Mouse (Mus musculus): Measurements from ENCODE around the gene Galnt2.

Galnt2 gene

DNA sequence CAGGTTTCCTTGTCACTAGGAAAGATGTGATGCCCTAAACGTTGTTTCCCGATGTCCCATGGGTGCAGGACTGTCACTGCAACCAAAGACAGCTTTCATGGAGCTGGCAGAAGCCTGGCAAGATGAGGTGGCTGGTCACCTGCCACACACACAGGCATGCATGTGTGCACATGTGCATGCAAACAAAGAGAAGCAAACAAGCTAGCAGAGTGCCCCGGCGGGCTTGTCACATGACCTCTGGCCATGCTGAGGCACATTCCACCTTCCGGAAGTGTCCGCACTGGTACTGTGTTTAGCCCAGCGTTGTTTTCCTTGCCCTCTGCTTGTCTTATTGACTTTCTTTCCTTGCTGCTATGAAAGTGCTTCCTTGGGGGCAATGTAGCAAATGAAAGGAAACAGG is 97.1 kb downstream of the Galnt2 start:
- no peak for DNase-seq (ENCODE audit: low read depth)

GRCm38 (mm10) chr8:124329690-124330089 is 98.5 kb downstream of the Galnt2 start:
- no peak for DNase-seq (ENCODE audit: low read depth)

DNA sequence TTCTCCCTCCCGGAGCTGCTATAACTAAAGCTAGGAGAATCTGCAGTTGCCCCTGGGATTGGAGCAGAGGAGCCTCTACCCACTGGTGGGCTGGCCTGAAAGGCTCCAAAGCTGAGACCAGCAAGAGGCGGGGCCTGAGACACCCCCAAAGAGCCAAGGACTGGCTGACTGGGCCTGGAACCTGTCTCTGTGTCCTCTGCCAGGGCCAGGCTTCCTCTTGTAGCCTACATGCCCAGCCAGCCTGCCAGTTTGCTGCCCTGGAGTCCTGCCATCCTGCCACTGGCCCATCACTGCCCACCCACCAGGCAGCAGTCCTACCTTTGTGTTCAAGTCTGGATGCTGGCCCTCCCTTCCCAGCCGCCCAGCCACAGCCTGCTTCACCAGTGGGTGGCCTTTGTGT is 99.2 kb downstream of the Galnt2 start:
- no peak for DNase-seq (ENCODE audit: low read depth)

- no peak for DNase-seq (ENCODE audit: low read depth)
Measured at GRCm38 (mm10) chr8:124331094-124331493, 99.9 kb downstream of the Galnt2 start.

GRCm38 (mm10) chr8:124331706-124332105 is 100.5 kb downstream of the Galnt2 start:
- DNase-seq (ENCODE audit: low read depth), result no peak

GRCm38 (mm10) chr8:124336302-124336701 is 105.1 kb downstream of the Galnt2 start:
- no peak for DNase-seq (ENCODE audit: low read depth)

DNA sequence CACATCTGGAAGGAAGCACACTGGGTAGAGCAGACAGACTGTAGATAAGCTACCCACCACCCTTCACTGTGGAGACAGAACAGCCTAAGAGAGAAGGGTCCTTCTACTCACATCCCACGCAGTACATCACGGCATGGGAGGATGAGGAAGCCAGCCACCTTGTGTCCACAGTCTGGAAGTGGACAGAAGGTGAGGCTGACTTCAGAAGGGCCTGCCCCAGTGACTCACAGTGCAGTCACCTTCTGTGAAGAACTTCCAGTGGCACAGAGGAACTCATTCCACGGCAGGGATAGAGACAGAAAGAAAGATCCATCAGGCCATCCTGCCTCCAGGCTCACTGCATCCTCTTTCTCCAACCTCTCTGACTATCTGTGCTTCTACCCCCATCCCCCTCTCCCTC is 108.6 kb downstream of the Galnt2 start:
- DNase-seq (ENCODE audit: low read depth), result no peak

DNA sequence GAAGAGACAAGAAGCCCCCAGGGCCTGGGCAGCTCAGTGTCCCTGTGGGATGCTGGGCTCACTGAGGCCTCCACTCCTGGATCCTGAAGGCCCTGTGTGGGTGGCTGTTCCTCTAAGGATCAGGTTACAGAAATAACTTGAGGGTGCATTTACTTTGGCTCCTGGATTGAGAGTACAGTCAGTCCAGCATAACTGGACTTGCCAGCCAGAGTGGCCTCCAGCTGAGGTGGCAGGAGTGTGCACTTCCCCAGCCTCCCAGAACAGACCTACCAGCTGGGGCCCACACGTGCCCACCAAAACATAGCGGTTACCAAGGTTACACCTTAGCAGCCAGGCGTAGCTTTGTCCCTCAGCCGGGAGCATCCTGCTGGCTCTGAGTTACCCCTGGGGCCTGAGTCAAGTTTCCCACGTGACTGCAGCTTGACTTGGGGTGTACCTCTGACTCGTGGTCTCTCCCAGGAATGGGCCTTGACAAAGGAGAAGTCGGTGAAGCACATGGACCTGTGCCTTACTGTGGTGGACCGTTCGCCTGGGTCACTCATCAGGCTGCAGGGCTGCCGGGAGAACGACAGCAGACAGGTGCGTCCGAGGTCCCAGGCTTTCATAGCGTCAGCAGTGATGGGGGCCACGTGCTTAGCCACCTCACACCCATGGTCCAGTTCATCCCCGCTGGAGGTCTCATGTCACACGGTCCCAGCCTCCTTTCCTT is 109.3 kb downstream of the Galnt2 start:
- DNase-seq (ENCODE audit: low read depth), result no peak

GRCm38 (mm10) chr8:124343151-124343550 is 112.0 kb downstream of the Galnt2 start:
- DNase-seq (ENCODE audit: low read depth), result no peak

DNA sequence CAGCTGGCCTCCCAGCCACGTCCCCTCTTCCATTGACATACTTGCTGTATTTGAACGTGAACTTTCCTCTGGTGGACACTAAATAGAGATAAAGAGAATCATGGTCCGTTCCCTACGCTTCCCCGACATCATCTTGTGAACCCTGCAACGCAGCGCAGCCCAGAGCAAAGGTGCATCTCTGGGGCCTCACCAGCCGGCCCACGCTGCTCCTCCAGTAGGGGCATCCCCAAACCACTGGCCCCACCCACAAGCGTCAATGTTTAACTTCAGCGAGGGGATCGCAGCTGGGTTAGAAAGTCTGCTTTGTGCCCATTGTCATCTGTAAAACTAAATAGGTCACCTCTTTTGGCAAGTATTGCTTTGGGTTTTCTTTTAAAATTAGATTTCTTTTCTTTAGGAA is 112.8 kb downstream of the Galnt2 start:
- no peak for DNase-seq (ENCODE audit: low read depth)

DNA sequence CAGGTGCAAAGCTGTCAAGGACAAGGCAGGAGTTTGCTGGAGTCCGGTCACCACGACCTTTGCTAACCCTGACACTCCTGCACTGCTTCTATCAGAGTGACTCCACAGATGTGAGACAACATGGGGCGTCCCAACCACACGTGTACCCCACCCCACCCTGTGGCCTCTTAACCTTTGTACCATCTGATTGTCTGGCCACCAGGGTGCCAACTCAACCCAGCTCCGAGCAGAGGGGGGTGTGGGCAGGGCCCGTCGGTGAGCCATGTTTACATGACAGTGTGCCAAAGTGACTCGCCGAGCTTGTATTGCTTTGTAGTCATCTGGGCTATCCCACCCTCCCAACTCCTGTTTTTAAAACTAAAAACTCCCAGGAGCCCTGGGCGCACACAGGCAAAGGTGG is 113.9 kb downstream of the Galnt2 start:
- no peak for DNase-seq (ENCODE audit: low read depth)

GRCm38 (mm10) chr8:124346852-124347523 is 115.8 kb downstream of the Galnt2 start:
- DNase-seq (ENCODE audit: low read depth), result peak; percentile 45

- no peak for DNase-seq (ENCODE audit: low read depth)
Measured at GRCm38 (mm10) chr8:124348087-124348486, 116.9 kb downstream of the Galnt2 start.

- DNase-seq (ENCODE audit: low read depth), result peak; percentile 53
Measured at GRCm38 (mm10) chr8:124349663-124350062, 118.5 kb downstream of the Galnt2 start.

GRCm38 (mm10) chr8:124351636-124352035 is 120.4 kb downstream of the Galnt2 start:
- DNase-seq (ENCODE audit: low read depth), result no peak

DNA sequence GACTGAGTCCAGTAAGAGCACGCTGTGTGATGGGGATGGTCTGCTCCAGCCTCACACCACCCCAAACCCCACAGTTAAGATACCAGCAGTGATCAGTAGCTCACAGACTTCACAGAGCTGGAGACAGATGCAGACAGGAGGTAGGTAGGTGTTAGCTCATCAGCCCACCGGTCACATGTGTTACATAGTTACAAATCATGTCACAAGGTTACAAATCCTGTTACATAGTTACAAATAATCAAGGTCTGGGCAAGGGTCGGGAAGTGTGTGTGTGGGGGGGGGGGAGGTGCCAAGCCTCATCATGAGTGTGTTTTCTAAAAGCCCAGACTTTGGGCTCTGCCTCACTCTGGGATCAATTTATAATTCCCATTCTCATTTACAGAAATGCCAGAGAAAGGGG is 129.7 kb downstream of the Galnt2 start:
- DNase-seq (ENCODE audit: low read depth), result no peak

DNA sequence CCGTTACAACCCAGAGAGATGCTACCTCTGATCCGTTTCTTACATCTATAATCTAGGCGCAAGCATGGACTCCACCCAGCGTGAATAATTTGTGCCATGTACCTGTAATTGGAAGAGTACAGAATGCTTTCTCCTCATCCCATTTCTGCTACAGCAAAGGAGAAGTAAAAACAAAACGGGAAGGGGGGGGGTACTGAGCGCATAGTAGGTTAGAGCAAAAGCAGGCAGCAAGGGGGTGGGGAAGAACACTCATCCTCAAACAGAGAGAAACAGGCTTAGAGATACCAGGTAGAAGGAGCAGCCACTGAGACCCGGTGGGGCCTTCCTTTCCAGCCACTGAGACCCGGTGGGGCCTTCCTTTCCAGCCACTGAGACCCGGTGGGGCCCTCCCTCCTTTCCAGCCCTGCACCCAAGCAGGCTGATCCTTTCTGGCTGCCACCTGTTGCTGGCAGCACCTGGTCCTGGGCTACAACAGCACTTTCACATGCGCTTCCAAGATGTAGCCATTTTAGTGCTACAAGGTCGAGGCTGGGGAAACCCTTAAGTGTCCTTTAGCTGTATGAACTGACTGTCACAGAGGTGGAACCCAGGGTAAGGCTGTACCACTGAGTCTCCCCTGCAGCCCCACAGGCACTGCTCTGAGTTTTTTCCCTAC is 130.7 kb downstream of the Galnt2 start:
- DNase-seq (ENCODE audit: low read depth), result no peak

- no peak for DNase-seq (ENCODE audit: low read depth)
Measured at GRCm38 (mm10) chr8:124362589-124362988, 131.4 kb downstream of the Galnt2 start.

- DNase-seq (ENCODE audit: low read depth), result no peak
Measured at GRCm38 (mm10) chr8:124363337-124363736, 132.1 kb downstream of the Galnt2 start.

GRCm38 (mm10) chr8:124368213-124368612 is 137.0 kb downstream of the Galnt2 start:
- DNase-seq (ENCODE audit: low read depth), result peak; percentile 61

DNA sequence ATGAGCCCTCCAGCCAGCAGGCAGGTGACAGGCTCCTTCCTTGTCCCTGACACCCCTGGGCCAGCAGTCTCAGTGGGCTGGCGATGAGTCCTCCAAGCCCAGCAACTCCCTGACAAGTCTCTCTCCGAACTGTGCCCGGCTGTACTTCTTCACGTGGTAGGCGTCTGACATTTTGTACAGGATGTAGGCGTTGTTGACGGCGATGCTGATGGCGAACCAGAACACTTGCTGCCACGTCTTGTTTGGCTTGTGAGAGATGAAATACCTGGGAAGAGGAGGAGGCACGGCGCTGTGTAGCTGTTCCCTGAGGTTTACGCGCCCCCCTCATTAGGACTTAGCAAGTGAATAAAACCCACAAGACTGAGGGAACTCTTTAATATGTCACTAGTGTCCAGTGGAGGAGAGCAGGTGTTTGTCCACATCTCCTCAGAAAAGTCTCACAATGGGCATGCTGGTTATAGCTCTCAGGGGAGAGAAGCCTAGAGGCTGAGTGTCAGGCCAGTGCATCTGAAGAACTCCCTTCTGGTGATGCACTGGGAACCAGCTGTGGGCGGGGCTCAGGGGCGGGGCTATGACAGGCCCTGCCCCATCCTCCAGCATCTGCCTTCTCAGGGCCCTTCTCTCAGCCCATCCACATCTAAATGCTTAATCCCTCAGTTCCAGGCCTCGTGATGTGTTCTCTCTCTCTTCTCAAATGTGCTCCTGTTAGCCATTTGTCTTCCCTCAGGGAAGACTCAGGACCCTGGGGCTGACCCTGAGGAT is 139.4 kb downstream of the Galnt2 start:
- no peak for DNase-seq (ENCODE audit: low read depth)

- DNase-seq (ENCODE audit: low read depth), result no peak
Measured at GRCm38 (mm10) chr8:124371410-124372123, 140.4 kb downstream of the Galnt2 start.
